Mouse (Mus musculus) liver, adult 2 months (tissue): ENCODE results near the gene Scamp2. TPM values are rescaled to one million over a fixed set of nuclear protein-coding genes. Genes with fewer than 3 reads are reported as not detected.

Source experiments
- DNase-seq: peaks from one replicate; pipeline ENCODE4 v3.0.0-alpha.2; 2011; ENCODE audit warnings: low read depth, low spot score; ENCODE audit errors: extremely low read depth
- H3K27ac ChIP-seq: fragments of 200-500 bp; replicated peaks from 2 replicates; pipeline ENCODE4 v1.5.1; 2012; ENCODE audit warnings: low read depth, mild to moderate bottlenecking, control low read depth, inconsistent platforms, low read length; ENCODE audit not compliant: insufficient read depth
- H3K27me3 ChIP-seq: fragments of 200-500 bp; 2 replicates; pipeline ENCODE4 v1.6.1; 2012; ENCODE audit warnings: mild to moderate bottlenecking, moderate library complexity, low read length, inconsistent platforms; ENCODE audit not compliant: control insufficient read depth, insufficient read depth
- H3K36me3 ChIP-seq: fragments of 200-500 bp; 2 replicates; pipeline ENCODE4 v1.6.1; 2012; ENCODE audit warnings: low read length, inconsistent platforms; ENCODE audit not compliant: control insufficient read depth, insufficient read depth
- H3K4me1 ChIP-seq: fragments of 200-500 bp; 2 replicates; pipeline ENCODE4 v1.6.1; 2011; ENCODE audit warnings: low read length; ENCODE audit not compliant: control insufficient read depth, insufficient read depth
- H3K4me3 ChIP-seq: fragments of 200-500 bp; 2 replicates; pipeline ENCODE4 v1.5.1; 2011; ENCODE audit warnings: low read depth, mild to moderate bottlenecking, control low read depth, low read length, moderate library complexity; ENCODE audit not compliant: insufficient read depth
- H3K79me2 ChIP-seq: fragments of 200-500 bp; 2 replicates; pipeline ENCODE4 v1.6.1; 2012; ENCODE audit warnings: inconsistent platforms, mild to moderate bottlenecking, low read length, moderate library complexity; ENCODE audit not compliant: control insufficient read depth, insufficient read depth
- H3K9ac ChIP-seq: fragments of 200-500 bp; 2 replicates; pipeline ENCODE4 v1.6.1; 2012; ENCODE audit warnings: low read depth, mild to moderate bottlenecking, control low read depth, inconsistent platforms, low read length
- CTCF ChIP-seq: fragments of 200-500 bp; IDR thresholded peaks from 2 replicates; pipeline ENCODE4 v1.5.1; 2011; ENCODE audit warnings: low read depth, low read length, control low read depth
- POLR2A ChIP-seq: fragments of 200-500 bp; IDR thresholded peaks from 2 replicates; pipeline ENCODE4 v1.6.1; 2011; ENCODE audit warnings: low read length, control low read depth; ENCODE audit not compliant: insufficient read depth; ENCODE audit errors: extremely low read depth
- WGBS: fragments of 180-500 bp; shearing (Covaris S2); methylation state at CpG from one replicate; pipeline ENCODE4 v1.1.7; 2018; 5-methylcytosine and 5-hydroxymethylcytosine counted together
- polyA plus RNA-seq: library from polyadenylated mRNA; depleted of rRNA; stranded (reverse); fragments of >200 nt; gene quantifications from 2 replicates; pipeline ENCODE4 v1.2.3, GENCODE M21; 2012; rRNA removed
- total RNA-seq: library from RNA; depleted of rRNA; stranded (reverse); fragments of >200 nt; gene quantifications from 2 replicates; pipeline ENCODE4 v1.2.3, GENCODE M21; 2014; rRNA removed

Gene Scamp2
- total and polyA plus RNA-seq, 2 experiments, result 10.5 to 32.6 TPM

- H3K79me2 ChIP-seq, result peaks cover 37% of the 10 kb centered on the region; the same call in 1 of the 2 replicates
- no peak overlapping the region for H3K4me3 ChIP-seq
- no peak overlapping the region for H3K27ac ChIP-seq
- peaks cover 16% of the 10 kb centered on the region for H3K4me1 ChIP-seq
- H3K27me3 ChIP-seq, result no peaks in the 10 kb centered on the region
- no peaks in the 10 kb centered on the region; the same call in 1 of the 2 replicates for H3K36me3 ChIP-seq
- H3K9ac ChIP-seq, result no peak overlapping the region
- TF ChIP-seq CTCF, result no peak
- TF ChIP-seq POLR2A, result no peak
- 40% methylated on average over 4 of the region's 4 CpGs for WGBS
- DNase-seq, result no peak
These were observed 72.8 kb downstream of the Scamp2 start for GRCm38 (mm10) chr9:57633481-57634024.

- TF ChIP-seq CTCF (no peak), POLR2A (no peak)
- DNase-seq, result no peak
- 66% methylated on average over 3 of the region's 3 CpGs for WGBS
- H3K79me2 ChIP-seq, result peaks cover 68% of the 10 kb centered on the region; the same call in 1 of the 2 replicates
- H3K27me3 ChIP-seq, result no peaks in the 10 kb centered on the region
- H3K9ac ChIP-seq, result peak overlapping the region; percentile 2; the same call in 1 of the 2 replicates
- no peaks in the 10 kb centered on the region for H3K36me3 ChIP-seq
- peaks cover 45% of the 10 kb centered on the region for H3K4me1 ChIP-seq
- H3K4me3 ChIP-seq, result no peak overlapping the region
- peak overlapping the region; percentile 49; the same call in 1 of the 2 replicates for H3K27ac ChIP-seq
These were observed 76.5 kb downstream of the Scamp2 start for GRCm38 (mm10) chr9:57637272-57637671.

GRCm38 (mm10) chr9:57637741-57638322, 77.1 kb downstream of the Scamp2 start:
- Histone ChIP-seq H3K9ac (peak overlapping the region; percentile 11), H3K36me3 (no peaks in the 10 kb centered on the region), H3K27me3 (no peaks in the 10 kb centered on the region), H3K27ac (peak overlapping the region; percentile 49), H3K79me2 (peaks cover 72% of the 10 kb centered on the region; the same call in 1 of the 2 replicates), H3K4me1 (peaks cover 48% of the 10 kb centered on the region), H3K4me3 (no peak overlapping the region)
- no peak for DNase-seq
- 6% methylated on average over 6 of the region's 6 CpGs for WGBS
- TF ChIP-seq POLR2A, result no peak
- TF ChIP-seq CTCF, result no peak

Other genes with a start within 250 kb of the Scamp2 start
- gene Ppcdc, start 120.8 kb upstream of the Scamp2 start, total RNA-seq, result 10.9 and 11.3 TPM in 2 replicates
- 25.2 and 42.4 TPM in 2 replicates for gene Ppcdc, start 120.8 kb upstream of the Scamp2 start, polyA plus RNA-seq
- 10.3 and 12.7 TPM in 2 replicates for gene Scamp5, start 92.9 kb upstream of the Scamp2 start, total RNA-seq
- 13.7 and 18.2 TPM in 2 replicates for gene Scamp5, start 92.9 kb upstream of the Scamp2 start, polyA plus RNA-seq
- gene Rpp25, start 56.9 kb upstream of the Scamp2 start, total RNA-seq, result not detected in 2 replicates
- not detected in 2 replicates for gene Rpp25, start 56.9 kb upstream of the Scamp2 start, polyA plus RNA-seq
- gene Cox5a, start 39.7 kb upstream of the Scamp2 start, total RNA-seq, result 299 and 328 TPM in 2 replicates
- 507 and 522 TPM in 2 replicates for gene Cox5a, start 39.7 kb upstream of the Scamp2 start, polyA plus RNA-seq
- gene Fam219b, start 23.4 kb upstream of the Scamp2 start, total RNA-seq, result 4.4 and 5.4 TPM in 2 replicates
- 6.5 and 6.7 TPM in 2 replicates for gene Fam219b, start 23.4 kb upstream of the Scamp2 start, polyA plus RNA-seq
- 8.9 and 9.4 TPM in 2 replicates for gene Mpi, start 8.2 kb upstream of the Scamp2 start, total RNA-seq
- gene Mpi, start 8.2 kb upstream of the Scamp2 start, polyA plus RNA-seq, result 12.2 and 14.5 TPM in 2 replicates
- gene Ulk3, start 28.5 kb downstream of the Scamp2 start, total RNA-seq, result 4.5 and 5.7 TPM in 2 replicates
- 9.8 and 16.8 TPM in 2 replicates for gene Ulk3, start 28.5 kb downstream of the Scamp2 start, polyA plus RNA-seq
- not detected in 2 replicates for gene Cplx3, start 45.3 kb downstream of the Scamp2 start, total RNA-seq
- not detected in 2 replicates for gene Cplx3, start 45.3 kb downstream of the Scamp2 start, polyA plus RNA-seq
- not detected in 2 replicates for gene Lman1l, start 59.8 kb downstream of the Scamp2 start, total RNA-seq
- not detected in 2 replicates for gene Lman1l, start 59.8 kb downstream of the Scamp2 start, polyA plus RNA-seq
- 18.3 and 32.8 TPM in 2 replicates for gene Csk, start 92.7 kb downstream of the Scamp2 start, total RNA-seq
- gene Csk, start 92.7 kb downstream of the Scamp2 start, polyA plus RNA-seq, result 31.4 and 33.9 TPM in 2 replicates
- 495 and 621 TPM in 2 replicates for gene Cyp1a2, start 122.8 kb downstream of the Scamp2 start, total RNA-seq
- 954 and 976 TPM in 2 replicates for gene Cyp1a2, start 122.8 kb downstream of the Scamp2 start, polyA plus RNA-seq
- gene Cyp1a1, start 127.0 kb downstream of the Scamp2 start, total RNA-seq, result 0.74 and 1.0 TPM in 2 replicates
- 1.0 TPM in 2 replicates for gene Cyp1a1, start 127.0 kb downstream of the Scamp2 start, polyA plus RNA-seq
- gene Edc3, start 147.6 kb downstream of the Scamp2 start, total RNA-seq, result 5.7 and 6.4 TPM in 2 replicates
- gene Edc3, start 147.6 kb downstream of the Scamp2 start, polyA plus RNA-seq, result 6.6 TPM in 2 replicates
- 32.5 and 55.3 TPM in 2 replicates for gene Clk3, start 204.9 kb downstream of the Scamp2 start, total RNA-seq
- 45.8 and 48.1 TPM in 2 replicates for gene Clk3, start 204.9 kb downstream of the Scamp2 start, polyA plus RNA-seq